Mouse (Mus musculus): Measurements from ENCODE around the gene Tulp1.

The Tulp1 gene

DNA sequence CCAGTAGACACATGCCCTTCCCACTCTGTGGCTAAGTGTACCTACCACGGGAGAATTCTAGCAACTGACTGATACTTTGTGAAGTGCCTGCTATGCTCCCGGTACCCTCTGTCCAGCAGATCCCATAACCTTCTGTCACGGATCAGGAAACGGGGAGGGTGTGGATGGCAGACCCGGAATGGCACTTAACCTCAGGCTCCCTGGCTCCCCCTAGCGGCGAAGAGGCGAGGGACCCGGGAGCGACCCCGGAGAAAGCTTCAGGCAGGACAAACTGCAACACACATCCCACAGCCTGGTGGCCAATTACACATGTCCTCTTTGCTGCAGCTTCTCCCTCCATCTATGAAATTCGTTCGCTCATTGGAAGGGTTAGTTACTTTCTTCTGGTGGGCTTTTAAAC, 3.4 kb upstream of the Tulp1 start:
- DNase-seq = peak; percentile 90 to 91

DNA sequence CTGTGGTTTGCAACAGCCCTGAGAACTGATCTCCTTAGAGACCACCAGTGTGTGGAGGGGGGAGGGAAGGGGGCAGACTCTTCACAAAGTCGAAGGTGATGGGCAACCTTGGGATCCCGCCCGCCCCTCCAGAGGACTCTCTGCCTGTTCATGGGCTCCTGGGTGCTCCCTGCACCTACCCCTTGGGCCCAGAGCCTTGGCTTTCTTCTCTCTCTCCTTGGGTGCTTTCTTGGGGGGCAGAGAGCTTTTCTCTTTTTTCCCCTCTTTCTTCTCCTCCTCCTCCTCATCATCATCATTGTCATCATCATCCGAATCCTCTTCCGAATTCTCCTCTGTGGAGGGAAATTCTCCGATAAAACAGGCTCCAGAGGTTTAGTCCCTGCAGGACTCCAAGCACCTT, 1.5 kb downstream of the Tulp1 start:
- DNase-seq = no peak

DNA sequence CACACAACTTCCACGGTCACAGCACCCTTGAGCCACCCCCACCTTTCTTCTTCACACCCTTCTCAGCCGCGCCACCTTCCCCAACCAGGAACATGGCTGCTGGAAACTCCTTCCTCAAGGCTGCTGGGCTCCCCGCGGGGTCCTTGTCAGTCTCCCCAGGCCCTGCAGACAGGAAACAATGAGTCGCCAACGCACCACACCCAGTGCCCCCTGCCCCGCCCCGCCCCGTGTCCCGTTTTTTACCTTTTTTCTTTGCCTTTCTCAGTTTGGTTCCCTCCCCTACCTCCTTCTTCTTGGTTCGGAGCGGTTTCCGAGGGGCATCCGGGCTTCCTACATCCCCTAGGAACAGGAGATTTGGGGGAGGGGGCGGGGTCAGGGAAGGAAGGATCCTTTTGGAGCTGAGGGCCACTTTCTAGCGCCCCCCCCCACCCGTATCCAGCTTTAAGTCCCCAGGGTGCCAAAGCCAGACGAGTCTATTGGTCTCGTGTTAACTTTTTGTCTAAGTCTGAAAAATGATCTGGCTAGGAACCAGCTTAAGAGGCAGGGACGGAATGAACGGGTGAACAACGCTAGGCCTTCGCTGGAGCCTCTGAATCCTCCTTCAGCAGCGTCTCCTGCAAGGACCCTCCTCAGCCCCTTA, 2.2 kb downstream of the Tulp1 start:
- peak in 1 of 2 experiments; percentile 56 for DNase-seq

DNA sequence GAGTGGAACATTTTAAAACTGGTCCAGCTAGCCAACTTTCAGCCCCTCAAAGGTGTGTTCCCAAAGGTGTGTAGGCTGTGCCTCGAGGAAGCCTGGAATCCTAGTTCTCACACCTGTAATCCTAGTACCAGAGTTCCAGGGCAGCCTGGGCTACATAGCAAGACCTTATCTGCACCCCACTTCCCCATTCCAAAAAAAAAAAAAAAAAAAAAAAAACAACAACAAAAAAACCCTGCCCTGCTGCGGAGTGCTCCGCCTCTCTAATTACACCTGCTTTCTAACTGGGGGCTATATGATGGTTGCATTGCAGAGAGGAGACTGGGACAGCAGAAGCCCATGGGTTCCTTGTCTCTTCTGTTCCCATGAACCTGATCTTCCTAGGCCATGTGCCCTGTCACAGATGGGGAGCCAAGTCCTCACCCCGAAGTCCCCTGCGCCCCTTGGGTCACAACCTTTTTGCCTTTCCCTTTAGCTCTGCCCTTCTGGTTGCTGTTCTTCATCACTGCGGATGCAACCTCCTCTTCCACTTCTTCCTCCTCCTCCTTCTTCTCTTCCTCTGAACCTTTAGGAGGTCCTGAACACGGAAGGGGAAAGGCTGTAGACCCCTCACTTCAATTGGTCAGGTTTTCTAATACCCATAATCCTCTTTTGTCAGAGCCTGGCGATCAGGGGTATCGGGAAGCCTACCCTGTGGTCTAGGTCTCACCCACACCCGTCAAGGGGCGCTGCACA, 2.9 kb downstream of the Tulp1 start:
- peak in 1 of 2 experiments; percentile 2 for DNase-seq

DNA sequence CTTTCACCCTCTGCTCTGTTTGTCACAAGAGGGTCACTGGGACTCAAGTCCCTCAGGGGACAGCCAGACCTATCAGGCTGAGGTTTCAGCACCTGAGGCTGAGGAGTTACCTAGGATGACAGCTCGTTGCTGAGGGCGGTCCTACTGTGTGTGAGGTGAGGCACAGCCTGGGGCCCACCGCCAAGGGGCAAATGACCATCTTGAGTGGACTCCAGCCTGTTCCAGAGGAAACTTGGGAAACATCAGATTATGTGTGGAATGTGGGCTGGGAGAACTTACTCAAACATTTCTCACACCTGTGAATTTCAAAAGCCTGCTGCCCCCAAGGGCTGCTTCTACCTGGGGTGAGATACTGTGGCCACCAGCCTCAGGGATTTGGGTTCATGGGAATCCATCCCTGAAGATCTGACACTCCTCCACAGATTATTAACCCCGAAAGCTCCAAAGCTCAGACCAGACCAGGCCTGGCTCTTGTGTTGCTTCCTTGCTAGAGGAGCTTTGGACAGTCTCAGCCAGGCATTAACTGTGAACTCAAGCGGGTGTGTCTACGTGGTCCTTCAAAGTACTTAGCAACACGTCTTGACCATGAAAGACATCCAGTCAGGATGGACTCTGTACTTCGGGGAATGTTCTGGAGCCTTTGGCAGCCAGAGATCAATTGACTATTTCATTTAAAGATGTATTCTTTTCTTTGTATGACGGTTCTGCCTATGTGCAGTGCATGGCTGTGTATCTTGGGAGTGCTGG, 4.3 kb downstream of the Tulp1 start:
- DNase-seq = peak in 1 of 2 experiments; percentile 4

DNA sequence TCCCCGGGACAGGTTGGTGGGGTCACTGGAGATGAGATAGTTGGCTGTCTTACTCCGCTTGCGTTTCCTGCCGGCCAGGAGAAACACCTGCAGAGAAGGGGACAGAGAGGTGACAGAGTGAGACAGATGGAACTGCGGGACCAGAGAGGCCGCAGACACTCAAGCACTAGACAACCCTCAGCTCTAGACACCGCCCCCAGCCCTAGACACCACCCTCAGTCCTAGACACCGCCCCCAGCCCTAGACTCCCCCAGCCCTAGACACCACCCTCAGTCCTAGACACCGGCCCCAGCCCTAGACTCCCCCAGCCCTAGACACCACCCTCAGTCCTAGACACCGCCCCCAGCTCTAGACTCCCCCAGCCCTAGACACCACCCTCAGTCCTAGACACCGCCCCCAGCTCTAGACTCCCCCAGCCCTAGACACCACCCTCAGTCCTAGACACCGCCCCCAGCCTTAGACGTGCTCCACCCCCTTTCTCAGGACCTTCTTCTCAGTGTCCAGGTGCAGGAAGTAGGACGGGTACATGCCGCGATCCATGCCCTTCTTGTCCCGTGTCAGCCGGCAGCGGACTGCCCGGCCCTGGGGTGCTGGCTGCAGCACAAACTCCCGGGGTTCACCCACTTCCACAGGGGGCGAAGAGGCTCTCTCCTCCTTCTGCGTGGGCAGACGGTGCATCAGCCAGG, 6.3 kb downstream of the Tulp1 start:
- DNase-seq = peak in 1 of 2 experiments; percentile 39

DNA sequence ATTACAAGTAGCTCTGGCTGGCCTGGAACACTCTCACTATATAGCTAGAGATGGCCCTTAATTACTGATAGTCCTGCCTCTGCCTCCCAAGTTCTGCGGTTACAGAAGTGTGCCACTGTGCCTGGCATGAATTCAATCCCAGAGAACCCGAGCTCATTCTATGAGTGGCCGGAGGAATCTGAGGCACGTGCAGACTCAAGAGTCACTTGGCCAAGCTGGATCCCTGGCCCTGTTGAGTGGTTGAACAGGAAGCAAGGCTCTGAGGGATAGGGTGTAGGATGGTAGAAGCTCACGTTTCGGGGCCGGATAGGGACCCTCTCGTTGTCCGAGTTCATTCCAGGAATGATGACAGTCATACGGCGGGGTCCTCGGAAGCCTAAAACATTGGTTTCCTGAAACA, 9.2 kb downstream of the Tulp1 start:
- no peak for DNase-seq

DNA sequence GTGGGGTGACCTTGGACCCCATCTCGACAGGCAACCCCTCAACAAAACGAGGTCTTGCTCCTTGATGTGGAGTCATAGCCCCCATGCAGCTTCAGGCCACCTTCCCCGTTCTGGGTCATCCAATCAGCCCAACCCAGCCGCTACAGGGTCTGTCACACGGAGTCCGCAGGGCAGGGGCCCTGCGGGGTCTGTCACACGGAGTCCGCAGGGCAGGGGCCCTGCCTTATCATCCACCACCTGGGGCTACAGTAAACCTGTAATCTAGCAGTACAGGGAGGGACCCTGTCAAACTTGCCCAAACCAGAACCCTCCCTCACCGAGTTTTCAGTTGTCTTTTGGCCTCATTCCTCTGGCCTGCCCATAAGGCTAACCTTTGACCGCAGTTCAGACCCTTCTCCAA, 13.0 kb downstream of the Tulp1 start:
- DNase-seq = no peak

DNA sequence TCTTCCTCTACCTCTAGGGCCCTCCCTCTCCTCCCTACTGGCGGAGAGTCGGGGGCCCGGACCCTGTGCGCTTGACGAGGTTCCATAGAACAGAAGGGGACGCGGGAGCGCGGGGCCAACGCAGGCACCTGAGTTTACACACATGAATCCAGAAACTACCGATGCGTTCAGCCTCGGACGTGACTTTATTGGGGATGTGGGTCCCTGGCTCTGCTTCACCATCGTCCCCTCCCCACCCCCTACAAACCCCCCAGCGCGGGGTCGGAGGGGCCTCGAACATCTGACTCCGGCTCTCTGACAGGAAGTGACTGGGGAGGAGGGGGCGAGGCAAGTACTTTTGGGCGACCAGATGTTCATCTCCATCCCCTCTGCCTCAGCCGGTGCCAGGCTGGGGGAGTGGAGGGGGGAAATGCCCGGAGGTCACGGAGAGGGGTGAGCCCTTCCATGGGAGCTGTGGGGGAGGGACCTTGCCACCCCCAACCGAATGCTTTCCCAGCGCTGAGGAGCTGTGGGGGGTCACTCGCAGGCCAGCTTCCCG, 13.6 kb downstream of the Tulp1 start:
- peak in 1 of 2 experiments; percentile 70 for DNase-seq

DNA sequence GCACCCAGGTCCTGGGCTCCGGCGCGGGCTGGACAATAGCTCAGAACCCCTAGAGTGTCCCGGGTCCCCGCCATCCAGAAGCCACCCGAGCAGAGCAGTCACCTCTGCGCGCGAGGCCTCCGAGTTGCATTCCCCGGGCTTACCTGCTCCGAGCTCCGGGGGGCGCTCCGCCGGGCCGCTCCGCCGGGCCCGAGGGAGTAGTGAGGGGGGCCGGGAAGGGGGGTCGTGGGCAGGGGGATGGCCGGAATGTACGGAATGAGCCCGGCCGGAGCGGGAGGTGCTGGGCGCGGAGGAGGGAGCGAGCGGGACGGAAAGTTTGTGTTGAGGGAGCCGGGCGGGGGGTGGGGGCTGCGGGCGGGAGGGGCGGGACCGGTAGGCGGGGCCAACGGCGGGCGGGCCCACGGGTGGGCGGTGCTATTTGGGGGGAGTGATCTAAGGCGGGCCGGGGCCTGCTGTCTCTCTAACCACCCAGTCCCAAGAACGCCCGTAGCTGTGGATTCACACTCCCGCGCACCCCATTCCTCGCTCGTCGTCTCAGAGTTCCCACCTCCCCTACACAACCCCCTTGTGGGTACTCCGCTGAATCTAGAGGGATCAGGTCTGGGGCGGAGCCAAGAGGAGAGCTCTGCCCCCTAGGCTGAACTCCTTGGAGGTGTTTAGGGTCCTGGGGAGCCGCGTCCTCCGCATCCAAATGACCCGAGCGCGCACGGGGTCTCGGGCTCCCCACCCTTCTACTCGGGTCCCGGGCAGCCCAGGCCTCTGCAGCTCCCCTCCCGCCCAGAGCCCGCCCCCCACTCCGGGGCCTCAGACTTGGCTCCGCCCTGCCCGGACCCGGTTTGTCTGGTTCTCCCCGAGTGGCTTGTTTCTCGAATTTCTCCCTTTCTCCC, 14.3 kb downstream of the Tulp1 start, which contains the start of gene Tead3:
TSS of gene Tead3 (minus strand) at position 352 of the 887 bp plus-strand sequence.
- peak; percentile 91 to 94 for DNase-seq

DNA sequence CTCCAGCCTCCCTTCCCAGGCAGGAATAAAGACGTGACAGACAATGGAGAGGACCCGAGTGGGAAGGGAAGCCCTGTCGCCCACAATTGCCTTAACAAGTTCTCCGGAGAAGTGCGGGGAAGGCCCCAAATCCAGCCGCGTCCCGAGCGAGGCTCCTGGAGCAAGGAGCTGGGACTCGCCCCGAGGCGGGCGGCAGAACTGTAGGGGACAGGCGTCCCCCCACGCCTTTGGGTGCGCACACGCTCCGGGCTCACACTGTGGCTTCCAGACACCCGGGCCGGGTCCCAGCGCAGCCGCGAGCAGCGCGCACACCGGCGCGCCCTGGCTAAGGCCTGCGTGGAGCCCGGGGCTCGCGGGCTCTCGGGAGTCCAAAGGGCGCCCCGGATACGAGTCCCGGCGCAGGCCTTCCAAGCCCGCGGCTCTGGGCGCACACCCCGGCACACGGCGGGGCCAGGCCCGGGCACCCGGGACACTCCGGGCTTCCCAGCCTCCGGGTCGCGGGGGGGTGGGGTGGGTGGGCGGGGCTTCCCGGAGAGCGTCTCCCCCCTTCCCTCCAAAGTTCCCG, 15.0 kb downstream of the Tulp1 start:
- no peak for DNase-seq

DNA sequence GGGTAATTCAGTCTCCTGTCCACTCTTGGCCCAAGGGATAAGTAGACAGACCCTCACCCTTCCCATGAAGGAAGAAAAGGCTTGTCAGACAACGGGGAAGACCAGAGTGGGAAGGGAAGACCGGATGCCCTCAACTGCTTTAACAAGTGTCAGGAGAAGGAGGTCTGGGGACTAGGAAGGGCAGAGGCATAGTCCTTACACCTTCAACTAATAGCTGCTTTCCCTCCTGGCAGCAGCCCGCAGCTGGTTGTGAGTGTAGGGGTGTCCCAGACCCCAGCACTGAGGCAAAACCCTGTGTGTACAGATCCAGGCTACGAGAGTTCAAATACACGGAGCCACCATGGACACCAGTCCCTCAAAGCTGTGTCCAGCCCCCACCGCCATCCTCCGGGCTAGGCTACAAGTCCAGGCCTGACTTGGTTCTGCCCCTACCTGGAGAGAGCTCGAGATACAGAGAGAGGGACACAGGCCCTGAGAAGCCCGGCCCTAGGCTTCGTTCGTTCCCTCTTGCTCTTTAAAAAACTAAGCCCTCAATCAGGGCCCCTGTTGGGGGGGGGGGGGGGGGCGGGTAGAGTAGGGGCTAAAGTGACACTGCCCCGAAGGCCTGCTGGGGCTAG, 15.7 kb downstream of the Tulp1 start:
- DNase-seq = peak; percentile 39 to 57

DNA sequence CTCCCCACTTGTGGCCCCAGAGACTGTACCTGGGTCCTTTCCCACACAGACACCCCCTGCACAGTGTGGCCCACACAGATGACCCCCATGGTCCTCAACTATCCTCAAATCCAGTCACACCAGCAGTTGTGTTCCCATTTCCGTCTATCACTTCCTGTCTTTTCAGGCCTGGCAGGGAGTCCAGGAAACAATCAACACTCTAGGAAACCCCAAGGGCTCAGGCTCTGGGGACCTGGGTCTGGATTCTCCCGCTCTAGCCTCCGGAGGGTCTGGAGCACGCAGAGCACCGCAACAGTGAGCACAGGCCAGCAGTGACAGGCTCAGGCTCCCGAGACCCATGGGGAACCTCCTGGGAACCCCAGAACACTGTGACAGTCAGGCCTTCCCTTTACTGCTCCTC, 16.8 kb downstream of the Tulp1 start:
- DNase-seq = peak; percentile 26 to 49

DNA sequence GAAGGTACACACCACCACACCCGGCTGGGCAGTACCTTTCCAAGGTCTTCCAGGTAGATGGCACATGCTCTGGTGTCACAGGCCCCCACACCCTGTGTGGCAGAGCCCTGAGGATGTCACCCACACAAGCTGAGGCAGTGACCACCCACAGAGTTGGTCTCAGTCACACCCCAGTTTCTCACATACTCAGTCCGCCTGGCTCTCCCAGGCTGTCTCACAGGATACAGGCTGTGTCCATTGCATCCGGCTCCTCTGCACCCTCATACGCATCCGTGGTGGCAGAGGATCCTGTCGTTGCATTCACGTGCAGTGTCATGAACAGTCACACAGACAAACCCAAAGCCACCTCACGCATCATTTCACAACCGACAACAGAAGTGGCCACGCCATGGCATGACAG, 17.7 kb downstream of the Tulp1 start:
- DNase-seq = no peak

DNA sequence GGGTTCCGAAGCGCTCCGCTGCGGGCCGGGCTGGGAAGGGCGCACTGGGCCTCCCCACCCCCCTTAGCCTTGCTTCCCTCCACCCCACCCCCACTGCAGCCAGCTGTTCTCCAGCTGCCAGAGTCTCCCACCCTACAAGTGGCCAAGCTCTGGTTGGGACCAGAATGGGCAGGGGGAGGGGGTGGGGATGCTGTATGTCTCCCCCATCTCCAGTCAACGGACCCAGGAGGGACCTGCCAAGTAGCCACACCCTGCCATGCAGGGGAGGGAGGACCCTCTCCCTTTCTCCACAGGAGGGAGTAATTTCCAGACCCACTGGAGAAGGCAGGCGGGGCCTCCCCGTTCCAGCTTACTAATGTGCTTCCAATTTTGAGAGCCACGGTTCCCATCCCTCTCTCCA, 19.1 kb downstream of the Tulp1 start:
- DNase-seq = peak; percentile 80 to 85

DNA sequence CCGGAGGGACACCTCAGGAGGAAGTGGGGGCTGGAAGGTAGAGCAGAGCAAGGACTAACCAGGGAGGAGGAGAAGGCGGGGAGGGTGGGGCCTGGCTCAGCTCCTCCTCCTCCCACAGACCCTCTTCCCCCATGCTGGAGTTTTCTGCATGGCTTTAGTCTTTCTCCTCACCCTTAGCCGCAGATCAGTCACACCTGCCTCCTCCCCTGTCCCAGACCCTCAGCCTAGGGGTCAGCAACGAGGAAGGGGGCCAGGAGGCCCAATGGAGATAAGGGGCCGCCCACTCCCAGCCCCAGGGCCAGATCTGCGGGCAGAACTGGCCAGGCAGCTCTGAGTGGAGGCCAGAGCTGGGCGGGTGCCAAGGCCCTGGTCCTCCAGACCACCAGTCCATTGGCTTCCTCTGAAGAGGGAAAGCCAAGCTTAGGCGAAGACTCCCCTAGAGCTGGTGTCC, 19.7 kb downstream of the Tulp1 start:
- peak; percentile 66 to 76 for DNase-seq

DNA sequence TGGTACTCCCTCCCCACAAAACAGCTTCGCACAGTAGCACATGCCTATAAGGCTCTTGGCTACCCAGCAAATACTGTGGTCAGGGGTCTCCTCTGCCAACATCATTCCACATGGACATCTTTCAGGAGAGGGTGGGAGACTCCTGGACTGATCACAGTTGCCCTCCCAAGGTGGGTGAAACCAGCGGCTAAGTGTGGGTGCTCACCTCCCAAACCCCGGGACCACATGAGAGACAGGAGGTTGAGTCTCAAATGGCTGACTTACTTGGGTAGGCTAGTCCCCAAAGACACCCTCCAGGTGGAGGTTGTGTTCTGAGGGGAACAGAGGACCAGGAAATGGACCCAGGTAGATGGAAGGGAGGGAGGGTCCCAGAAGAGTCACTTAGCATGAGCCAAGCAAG, 20.4 kb downstream of the Tulp1 start:
- no peak for DNase-seq

DNA sequence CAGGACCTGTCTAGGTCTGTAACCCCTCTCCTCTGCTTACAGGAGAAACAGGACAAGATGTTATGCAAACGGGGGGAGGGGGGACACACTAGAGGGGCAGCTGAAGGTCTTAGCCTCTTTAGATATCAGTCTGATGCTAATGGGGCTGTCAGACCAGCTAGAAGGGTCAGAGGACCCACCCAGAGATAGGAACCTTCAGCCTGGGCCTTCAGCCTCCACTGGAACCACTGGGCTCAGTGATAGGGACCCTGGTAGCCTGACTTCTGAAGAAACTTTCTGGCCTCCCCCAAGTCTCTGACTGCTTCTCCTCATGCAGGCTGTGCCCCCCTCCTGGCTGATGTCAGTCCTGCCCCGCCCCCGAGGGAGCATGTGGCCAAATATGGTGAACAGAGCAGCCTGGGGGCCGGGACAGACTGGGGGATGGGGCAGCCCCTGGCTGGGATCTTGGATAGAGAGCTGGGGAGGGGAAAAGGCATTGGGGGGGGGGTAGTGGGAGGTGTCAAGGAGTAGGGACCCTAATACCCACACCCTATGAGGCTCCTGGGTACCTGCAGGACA, 20.9 kb downstream of the Tulp1 start:
- DNase-seq = peak; percentile 73 to 79

DNA sequence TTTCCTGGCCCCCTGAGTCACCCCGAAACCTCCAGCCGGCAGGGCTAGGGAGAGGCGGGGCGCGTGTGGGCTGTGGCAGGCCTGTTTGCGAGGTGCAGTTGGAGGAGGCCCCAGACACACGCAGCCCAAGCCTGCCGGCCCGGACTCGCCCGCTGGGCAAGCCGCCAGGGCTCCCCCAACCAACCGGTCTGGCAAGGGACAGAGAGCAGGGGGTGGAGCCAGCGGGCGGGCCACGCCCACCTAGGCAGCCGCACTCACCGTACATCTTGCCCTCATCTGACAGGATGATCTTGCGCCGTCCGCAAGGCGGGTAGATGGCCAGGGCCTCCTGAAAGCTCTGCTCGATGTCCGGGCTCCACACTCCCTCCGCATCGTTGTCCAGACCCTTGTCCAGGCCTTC, 23.9 kb downstream of the Tulp1 start:
- peak; percentile 94 to 97 for DNase-seq

DNA sequence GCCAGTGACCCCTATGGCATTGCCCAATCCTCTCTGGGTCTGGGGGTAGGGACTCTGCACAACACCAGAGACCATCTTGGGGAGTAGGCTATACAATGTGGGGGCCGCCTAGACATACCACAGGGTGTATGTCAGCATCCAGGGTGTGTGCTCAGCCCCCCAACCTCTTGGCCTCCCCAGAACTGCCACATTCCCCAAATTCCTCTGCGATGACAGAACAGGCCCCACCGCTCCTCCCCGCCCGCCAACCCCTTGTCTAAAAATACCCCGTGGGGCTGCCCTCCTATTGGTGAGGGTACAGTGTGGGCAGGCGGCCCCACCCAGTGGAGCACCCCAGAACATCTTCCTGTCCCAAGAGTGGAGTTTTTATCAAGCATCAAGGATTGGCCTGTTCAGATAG, 24.4 kb downstream of the Tulp1 start:
- DNase-seq = no peak

DNA sequence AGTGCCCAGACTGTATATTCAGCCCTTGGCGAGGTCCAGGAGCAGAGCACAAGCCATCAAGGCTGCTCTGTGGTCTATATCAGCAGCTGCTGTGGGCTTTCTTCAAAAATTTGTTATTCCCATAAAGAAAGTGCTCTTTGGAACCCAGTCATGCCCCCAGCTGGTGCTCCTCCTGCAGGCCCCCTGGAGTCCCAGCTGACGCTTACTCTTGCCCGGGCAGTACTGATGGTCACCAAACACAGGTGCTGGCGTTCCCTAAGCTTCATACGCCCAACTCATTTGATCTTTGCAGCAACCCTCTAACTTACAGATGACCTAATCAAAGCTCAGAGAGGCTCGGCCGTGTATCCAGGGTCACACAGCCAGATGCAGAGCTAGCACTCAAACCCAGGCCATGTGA, 27.5 kb downstream of the Tulp1 start:
- DNase-seq = no peak

Measured in kidney, postnatal 4 days (tissue).